Mouse (Mus musculus) forebrain, embryonic 11.5 days (tissue): ENCODE measurements around the gene Srpr. TPM values are rescaled to one million over a fixed set of nuclear protein-coding genes. Genes with fewer than 3 reads are reported as not detected.

ENCODE experiments used
- polyA plus RNA-seq: library from polyadenylated mRNA; unstranded; fragments of >200 nt; fragmentation: Nextera tagmentation; extraction: Ambion mirVana; gene quantifications from 2 replicates; pipeline ENCODE4 v1.2.1, GENCODE M21; 2014

Srpr gene
- polyA plus RNA-seq, 1 experiment from 2014 or later = 89.2 TPM

Other genes with a start within 250 kb of the Srpr start
- gene St3gal4, start 80.9 kb upstream of the Srpr start, polyA plus RNA-seq = 13.3 and 14.4 TPM in 2 replicates
- 104 and 113 TPM in 2 replicates for gene Dcps, start 24.1 kb upstream of the Srpr start, polyA plus RNA-seq
- gene Tirap, start 116 bp downstream of the Srpr start, polyA plus RNA-seq = 17.1 and 17.3 TPM in 2 replicates
- 45.5 and 49.2 TPM in 2 replicates for gene Foxred1, start 10.9 kb downstream of the Srpr start, polyA plus RNA-seq
- gene Fam118b, start 67.6 kb downstream of the Srpr start, polyA plus RNA-seq = 68.9 and 75.4 TPM in 2 replicates
- gene Rpusd4, start 67.7 kb downstream of the Srpr start, polyA plus RNA-seq = 26.7 and 29.3 TPM in 2 replicates
- gene Cdon, start 221.0 kb downstream of the Srpr start, polyA plus RNA-seq = 16.4 and 17.2 TPM in 2 replicates